In the genomic region with DNA sequence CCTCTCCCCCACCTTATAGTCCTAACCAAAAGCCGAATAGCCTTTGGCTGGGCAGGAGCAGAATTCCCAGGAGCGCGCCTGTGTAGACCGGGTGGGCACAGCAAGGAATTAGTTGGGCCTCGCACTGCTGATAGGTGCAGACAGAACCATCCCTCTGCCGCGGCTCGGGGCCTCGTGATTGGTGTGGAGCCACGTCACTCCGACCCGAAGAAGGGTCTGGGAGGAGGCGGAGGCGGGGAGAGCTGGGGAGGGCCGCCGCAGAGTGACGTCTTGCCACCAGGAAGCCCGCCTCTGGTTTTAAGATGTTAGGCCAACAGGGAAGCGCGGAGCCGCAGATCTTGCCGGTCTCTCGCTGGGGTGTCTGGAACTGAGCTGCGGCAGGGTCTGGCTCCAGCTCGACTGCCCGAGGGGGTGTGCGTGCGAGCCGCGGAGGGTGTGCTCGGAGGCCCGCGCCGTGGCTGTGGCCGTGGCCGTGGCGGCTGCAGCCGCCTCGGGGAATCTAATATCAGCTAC, we compare ENCODE assay signal across 8 mouse cellular contexts. TPM values are rescaled to one million over a fixed set of nuclear protein-coding genes. Genes with fewer than 3 reads are reported as not detected.
DNase-seq lines count a peak whose midpoint lies in the region; ATAC-seq lines count a peak whose summit lies in the region.
"Had no signal": no experiment of that assay in that cellular context is flagged by ENCODE, and none has a peak within 500 bp of the region (broad histone marks: within the 10 kb centered on the region; RNA-seq: fewer than 3 reads in every experiment).

No protein-coding gene starts in this region.

- H3K4me1 ChIP-seq in brown adipose tissue, adult 24 weeks (ENCODE audit: control insufficient read depth, insufficient read depth, insufficient read length, low read length), result no peaks in the 10 kb centered on the region; the same call in 1 of the 2 replicates
- peaks cover 13% of the 10 kb centered on the region for H3K4me1 ChIP-seq in hindbrain, embryonic 15.5 days (replicated peaks)
- 0 out of 2 replicates have a peak, but pooled peaks cover 11% of the 10 kb centered on the region for H3K4me1 ChIP-seq in liver, embryonic 12.5 days

- H3K4me2 ChIP-seq in hindbrain, embryonic 15.5 days, result peak overlapping the region; percentile 65
- H3K4me2 ChIP-seq in liver, embryonic 12.5 days, result peak overlapping the region; percentile 73

- peak overlapping the region; percentile 56 for H3K4me3 ChIP-seq in brown adipose tissue, adult 24 weeks (ENCODE audit: insufficient read depth, low read depth, low read length)
- peak overlapping the region; percentile 38 for H3K4me3 ChIP-seq in hindbrain, embryonic 15.5 days
- peak overlapping the region; percentile 55 for H3K4me3 ChIP-seq in liver, embryonic 12.5 days

- no peak overlapping the region for H3K9ac ChIP-seq in hindbrain, embryonic 15.5 days
- H3K9ac ChIP-seq in liver, embryonic 12.5 days, result peak overlapping the region; percentile 22

- H3K36me3 ChIP-seq in hindbrain, embryonic 15.5 days, result no peaks in the 10 kb centered on the region
- no peaks in the 10 kb centered on the region for H3K36me3 ChIP-seq in liver, embryonic 12.5 days

- H3K27me3 ChIP-seq in hindbrain, embryonic 15.5 days, result peaks cover 80% of the 10 kb centered on the region
- peaks cover 100% of the 10 kb centered on the region for H3K27me3 ChIP-seq in liver, embryonic 12.5 days (replicated peaks)

- peak; percentile 87 for ATAC-seq in hindbrain, embryonic 15.5 days (ENCODE audit: low FRiP score, low read depth)
- peak; percentile 86 for ATAC-seq in liver, embryonic 12.5 days

- H3K9me3 ChIP-seq in hindbrain, embryonic 15.5 days, result no peaks in the 10 kb centered on the region
- no peaks in the 10 kb centered on the region for H3K9me3 ChIP-seq in liver, embryonic 12.5 days (replicated peaks)

- peak; percentile 68 for DNase-seq in T-cell, adult 2 months (ENCODE audit: low spot score)
- DNase-seq in gastrocnemius, adult 8-10 months (ENCODE audit: low spot score in 2 of 2), result peak; percentile 86 to 87
- peak; percentile 52 for DNase-seq in naive thymus-derived CD4-positive, alpha-beta T cell, adult 2 months (ENCODE audit: low read depth)
- peak; percentile 71 to 79 for DNase-seq in thymus, postnatal 36 days

- WGBS in hindbrain, embryonic 15.5 days, result under 1% methylated on average over 39 of the region's 39 CpGs
- under 1% methylated on average over 38 of the region's 39 CpGs for WGBS in liver, embryonic 12.5 days (ENCODE audit: insufficient replicate concordance)

- H3K27ac ChIP-seq in brown adipose tissue, adult 24 weeks (replicated peaks; ENCODE audit: low read depth, low read length), result no peak overlapping the region
- H3K27ac ChIP-seq in hindbrain, embryonic 15.5 days (replicated peaks), result no peak overlapping the region
- no peak overlapping the region for H3K27ac ChIP-seq in liver, embryonic 12.5 days

RNA-seq across cellular contexts. Expression of gene Pitx2, which starts 14.0 kb away (rescaled TPM):
- 0.59 TPM in 1 of 2 replicates, not detected in the other for polyA plus RNA-seq in brown adipose tissue, adult 24 weeks (2012; ENCODE audit: insufficient read depth, insufficient read length, missing spikeins)
- total RNA-seq in gastrocnemius, adult 8-10 months (2022), result 1 to 10 TPM; 4.0 to 6.1 (median 5.5) TPM
- 1.5 and 1.6 TPM in 2 replicates for polyA plus RNA-seq in hindbrain, embryonic 15.5 days (2015; fragmentation: Nextera tagmentation; extraction: Ambion mirVana)
- 5.0 and 5.9 TPM in 2 replicates for polyA plus RNA-seq in liver, embryonic 12.5 days (2016; fragmentation: Nextera tagmentation; extraction: Ambion mirVana)
- total RNA-seq: neutrophil, adult 5-6 weeks had no signal
